Mouse (Mus musculus): ENCODE results near the gene Kank4. TPM values are rescaled to one million over a fixed set of nuclear protein-coding genes. Genes with fewer than 3 reads are reported as not detected.

Kank4 gene
- polyA plus RNA-seq (2014; fragmentation: Nextera tagmentation; extraction: Ambion mirVana), result 0.95 and 1.0 TPM in 2 replicates

GRCm38 (mm10) chr4:98817184-98817911 is at the start of gene Kank4:
Gene Kank4 (minus strand): TSS chr4:98817537.
- DNase-seq (ENCODE audit: low spot score) (peak; percentile 44), ATAC-seq (ENCODE audit: low FRiP score) (peak; percentile 69)
- H3K4me1 ChIP-seq (replicated peaks; ENCODE audit: control insufficient read depth, insufficient read depth, low read length), result peaks cover 4% of the 10 kb centered on the region; the same call in 1 of the 2 replicates
- WGBS, result under 1% methylated on average over 66 of the region's 72 CpGs
- peak within 1 kb of the TSS; percentile 100 for H3K4me2 ChIP-seq (replicated peaks)
- H3K9ac ChIP-seq, result peak within 1 kb of the TSS; percentile 72
- peak within 1 kb of the TSS; percentile 80 for H3K4me3 ChIP-seq (replicated peaks; ENCODE audit: low read length)
- no peak within 1 kb of the TSS for H3K27ac ChIP-seq
- H3K36me3 ChIP-seq (replicated peaks; ENCODE audit: control insufficient read depth, insufficient read depth), result no peaks in the 10 kb centered on the region
- no peaks in the 10 kb centered on the region for H3K9me3 ChIP-seq (ENCODE audit: control insufficient read depth, low read length)
- H3K27me3 ChIP-seq (ENCODE audit: control insufficient read depth, insufficient read depth, low read length), result peaks cover 41% of the 10 kb centered on the region

- no peak for ATAC-seq (ENCODE audit: low FRiP score)
- H3K27me3 ChIP-seq (ENCODE audit: control insufficient read depth, insufficient read depth, low read length), result no peaks in the 10 kb centered on the region
- H3K27ac ChIP-seq, result no peak overlapping the region
- H3K9ac ChIP-seq, result no peak overlapping the region
- WGBS, result 75% methylated on average over 14 of the region's 14 CpGs
- no peak overlapping the region for H3K4me2 ChIP-seq (replicated peaks)
- no peak for DNase-seq (ENCODE audit: low spot score)
- H3K36me3 ChIP-seq (replicated peaks; ENCODE audit: control insufficient read depth, insufficient read depth), result no peaks in the 10 kb centered on the region
- no peaks in the 10 kb centered on the region for H3K4me1 ChIP-seq (replicated peaks; ENCODE audit: control insufficient read depth, insufficient read depth, low read length)
- 0 out of 2 replicates have a peak, but pooled peaks cover 5% of the 10 kb centered on the region for H3K9me3 ChIP-seq (ENCODE audit: control insufficient read depth, low read length)
- no peak overlapping the region for H3K4me3 ChIP-seq (replicated peaks; ENCODE audit: low read length)
Observed at GRCm38 (mm10) chr4:98865386-98866237, 48.3 kb upstream of the Kank4 start.

DNA sequence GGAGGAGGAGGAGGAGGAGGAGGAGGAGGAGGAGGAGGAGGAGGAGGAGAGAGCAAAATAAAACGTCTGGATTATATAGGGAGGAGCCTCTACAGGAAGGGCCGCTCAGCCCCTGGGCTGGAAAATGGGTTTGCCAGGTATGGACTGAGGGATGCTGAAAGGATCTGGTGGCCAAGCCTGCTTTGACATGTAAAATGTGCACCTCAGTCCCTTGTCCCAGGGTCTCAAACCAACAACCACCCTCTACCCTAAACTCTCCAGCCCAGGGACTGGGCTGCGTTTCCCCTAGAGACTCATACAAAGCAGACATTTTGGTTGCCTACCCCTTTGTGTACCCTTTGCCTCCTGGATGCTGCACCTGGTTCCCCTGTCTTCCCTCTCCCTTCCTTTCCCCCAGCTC is 47.2 kb upstream of the Kank4 start:
- WGBS, result 76% methylated on average over 3 of the region's 3 CpGs
- no peak overlapping the region for H3K4me3 ChIP-seq (replicated peaks; ENCODE audit: low read length)

GRCm38 (mm10) chr4:98864094-98864493 is 46.8 kb upstream of the Kank4 start:
- Histone ChIP-seq H3K27me3 (ENCODE audit: control insufficient read depth, insufficient read depth, low read length) (no peaks in the 10 kb centered on the region), H3K4me1 (replicated peaks; ENCODE audit: control insufficient read depth, insufficient read depth, low read length) (no peaks in the 10 kb centered on the region), H3K9me3 (ENCODE audit: control insufficient read depth, low read length) (peaks cover 12% of the 10 kb centered on the region; the same call in 1 of the 2 replicates), H3K9ac (no peak overlapping the region), H3K27ac (no peak overlapping the region), H3K4me3 (replicated peaks; ENCODE audit: low read length) (no peak overlapping the region), H3K36me3 (replicated peaks; ENCODE audit: control insufficient read depth, insufficient read depth) (no peaks in the 10 kb centered on the region), H3K4me2 (replicated peaks) (no peak overlapping the region)
- 74% methylated on average over 1 of the region's 2 CpGs for WGBS
- DNase-seq (ENCODE audit: low spot score) (no peak), ATAC-seq (ENCODE audit: low FRiP score) (no peak)

More for the DNA sequence above, 47.2 kb upstream of the Kank4 start:
- DNase-seq (ENCODE audit: low spot score) (no peak), ATAC-seq (ENCODE audit: low FRiP score) (no peak)
- Histone ChIP-seq H3K36me3 (replicated peaks; ENCODE audit: control insufficient read depth, insufficient read depth) (no peaks in the 10 kb centered on the region), H3K4me2 (replicated peaks) (no peak overlapping the region), H3K4me1 (replicated peaks; ENCODE audit: control insufficient read depth, insufficient read depth, low read length) (no peaks in the 10 kb centered on the region), H3K9ac (no peak overlapping the region), H3K27me3 (ENCODE audit: control insufficient read depth, insufficient read depth, low read length) (no peaks in the 10 kb centered on the region), H3K27ac (no peak overlapping the region), H3K9me3 (ENCODE audit: control insufficient read depth, low read length) (peaks cover 12% of the 10 kb centered on the region; the same call in 1 of the 2 replicates)

DNA sequence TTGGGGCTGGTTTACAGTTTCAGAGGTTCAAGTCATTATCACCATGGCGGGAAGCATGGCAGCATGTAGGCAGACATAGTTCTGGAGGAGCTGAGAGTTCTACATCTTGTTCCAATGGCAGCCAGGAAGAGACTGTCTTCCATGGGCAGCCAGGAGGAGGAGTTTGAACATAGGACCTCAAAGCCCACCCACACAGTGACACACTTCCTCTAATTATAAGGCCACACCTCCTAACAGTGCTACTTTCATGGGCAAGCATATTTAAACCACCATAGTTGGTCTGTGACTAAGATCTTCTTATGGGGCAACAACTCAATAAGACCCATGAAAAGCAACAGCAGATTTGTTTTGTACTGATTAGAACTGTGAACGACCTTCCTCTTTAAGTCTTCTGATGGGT is 46.1 kb upstream of the Kank4 start:
- Histone ChIP-seq H3K4me3 (replicated peaks; ENCODE audit: low read length) (no peak overlapping the region), H3K27me3 (ENCODE audit: control insufficient read depth, insufficient read depth, low read length) (no peaks in the 10 kb centered on the region), H3K4me2 (replicated peaks) (no peak overlapping the region), H3K4me1 (replicated peaks; ENCODE audit: control insufficient read depth, insufficient read depth, low read length) (no peaks in the 10 kb centered on the region), H3K36me3 (replicated peaks; ENCODE audit: control insufficient read depth, insufficient read depth) (no peaks in the 10 kb centered on the region), H3K27ac (no peak overlapping the region), H3K9me3 (ENCODE audit: control insufficient read depth, low read length) (peaks cover 12% of the 10 kb centered on the region; the same call in 1 of the 2 replicates), H3K9ac (no peak overlapping the region)
- DNase-seq (ENCODE audit: low spot score) (no peak), ATAC-seq (ENCODE audit: low FRiP score) (no peak)
- 96% methylated on average over 2 of the region's 2 CpGs for WGBS

DNA sequence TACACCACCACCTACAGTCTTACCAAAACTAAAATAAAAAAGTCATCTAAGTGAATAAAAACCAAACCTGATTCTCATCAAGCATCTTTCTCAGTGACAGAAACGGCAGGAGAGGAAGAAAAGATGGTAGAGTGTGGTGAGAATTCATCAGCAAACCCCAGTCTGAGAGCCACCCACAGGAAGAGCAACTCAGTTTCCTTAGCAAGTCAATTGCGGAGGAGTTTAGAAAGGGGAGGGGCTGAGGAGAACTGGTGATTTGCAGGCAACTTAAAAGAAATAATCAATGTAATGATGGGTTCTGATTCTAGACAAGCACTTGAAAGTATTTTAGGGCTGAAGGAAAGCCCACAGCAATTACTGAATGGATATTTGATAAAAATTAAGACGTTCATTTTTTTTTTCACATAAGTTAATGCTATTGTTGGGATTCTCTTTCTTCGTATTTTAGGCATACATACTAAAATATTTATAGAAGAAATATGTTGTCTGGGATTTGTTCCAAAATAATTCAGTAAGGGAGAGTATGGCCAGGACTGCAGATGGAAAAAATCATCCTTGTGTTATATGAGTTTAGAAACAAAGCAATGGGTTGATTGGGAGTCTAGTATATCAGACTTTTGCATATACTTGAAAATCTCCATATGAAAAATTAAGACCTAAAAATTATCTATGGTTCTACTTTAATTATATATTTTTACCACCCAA is 41.0 kb upstream of the Kank4 start:
- Histone ChIP-seq H3K9ac (no peak overlapping the region), H3K9me3 (ENCODE audit: control insufficient read depth, low read length) (peaks cover 7% of the 10 kb centered on the region; the same call in 1 of the 2 replicates), H3K4me1 (replicated peaks; ENCODE audit: control insufficient read depth, insufficient read depth, low read length) (no peaks in the 10 kb centered on the region), H3K4me3 (replicated peaks; ENCODE audit: low read length) (no peak overlapping the region), H3K4me2 (replicated peaks) (no peak overlapping the region), H3K27ac (no peak overlapping the region), H3K36me3 (replicated peaks; ENCODE audit: control insufficient read depth, insufficient read depth) (no peaks in the 10 kb centered on the region), H3K27me3 (ENCODE audit: control insufficient read depth, insufficient read depth, low read length) (no peaks in the 10 kb centered on the region)
- DNase-seq (ENCODE audit: low spot score), result no peak
- no peak for ATAC-seq (ENCODE audit: low FRiP score)
- WGBS, result 86% methylated on average over 4 of the region's 4 CpGs

GRCm38 (mm10) chr4:98857037-98857648 is 39.8 kb upstream of the Kank4 start:
- Histone ChIP-seq H3K4me2 (replicated peaks) (no peak overlapping the region), H3K4me3 (replicated peaks; ENCODE audit: low read length) (no peak overlapping the region), H3K27ac (no peak overlapping the region), H3K36me3 (replicated peaks; ENCODE audit: control insufficient read depth, insufficient read depth) (no peaks in the 10 kb centered on the region), H3K27me3 (ENCODE audit: control insufficient read depth, insufficient read depth, low read length) (no peaks in the 10 kb centered on the region), H3K9ac (no peak overlapping the region), H3K9me3 (ENCODE audit: control insufficient read depth, low read length) (peaks cover 7% of the 10 kb centered on the region; the same call in 1 of the 2 replicates), H3K4me1 (replicated peaks; ENCODE audit: control insufficient read depth, insufficient read depth, low read length) (no peaks in the 10 kb centered on the region)
- ATAC-seq (ENCODE audit: low FRiP score), result no peak
- WGBS, result 81% methylated on average over 11 of the region's 11 CpGs
- DNase-seq (ENCODE audit: low spot score), result no peak

- WGBS, result 89% methylated on average over 4 of the region's 4 CpGs
- ATAC-seq (ENCODE audit: low FRiP score) (no peak), DNase-seq (ENCODE audit: low spot score) (no peak)
- no peaks in the 10 kb centered on the region for H3K9me3 ChIP-seq (ENCODE audit: control insufficient read depth, low read length)
- H3K4me1 ChIP-seq (replicated peaks; ENCODE audit: control insufficient read depth, insufficient read depth, low read length), result no peaks in the 10 kb centered on the region
- no peak overlapping the region for H3K9ac ChIP-seq
- H3K36me3 ChIP-seq (replicated peaks; ENCODE audit: control insufficient read depth, insufficient read depth), result no peaks in the 10 kb centered on the region
- no peak overlapping the region for H3K27ac ChIP-seq
- no peaks in the 10 kb centered on the region for H3K27me3 ChIP-seq (ENCODE audit: control insufficient read depth, insufficient read depth, low read length)
- no peak overlapping the region for H3K4me2 ChIP-seq (replicated peaks)
- H3K4me3 ChIP-seq (replicated peaks; ENCODE audit: low read length), result no peak overlapping the region
Observed at GRCm38 (mm10) chr4:98853926-98854325, 36.6 kb upstream of the Kank4 start.

Data from hindbrain, embryonic 14.5 days (tissue).